Mouse (Mus musculus) CH12.LX (cell line): ENCODE data around the gene Atp5b. TPM values are rescaled to one million over a fixed set of nuclear protein-coding genes. Genes with fewer than 3 reads are reported as not detected.

Experiments used
- DNase-seq: peaks from one replicate; pipeline ENCODE4 v3.0.0-alpha.2; 2013; ENCODE audit errors: extremely low read depth
- H3K27ac ChIP-seq: 2 replicates; pipeline ENCODE4 v1.5.1; 2012; ENCODE audit warnings: low read depth, mild to moderate bottlenecking, control low read depth, moderate library complexity; ENCODE audit not compliant: insufficient read depth
- H3K27me3 ChIP-seq: replicated peaks from 2 replicates; pipeline ENCODE3; 2012; ENCODE audit warnings: inconsistent platforms
- H3K36me3 ChIP-seq, 2 experiments: replicated peaks in 1 of 2; 2 replicates each; pipeline versions ENCODE3 to v1.6.1; 2012; ENCODE audit warnings: inconsistent platforms in 1 of 2, low read length in 1 of 2, mild to moderate bottlenecking in 1 of 2, mixed read lengths in 1 of 2, moderate library complexity in 1 of 2; ENCODE audit not compliant: control insufficient read depth in 1 of 2, insufficient read depth in 1 of 2
- H3K4me1 ChIP-seq, 2 experiments: 2 replicates each; pipeline ENCODE4 v1.6.1; 2012; ENCODE audit warnings: inconsistent platforms in 1 of 2, moderate library complexity in 1 of 2; ENCODE audit not compliant: insufficient read depth in 2 of 2, control insufficient read depth in 1 of 2
- H3K4me2 ChIP-seq: 2 replicates; pipeline ENCODE4 v1.6.1; 2012; ENCODE audit warnings: low read depth, mild to moderate bottlenecking, control low read depth; ENCODE audit not compliant: poor library complexity, insufficient read depth, severe bottlenecking
- H3K4me3 ChIP-seq, 3 experiments: fragments of 150-350 bp in 1 of 3; sonication (generic) in 1 of 3; replicated peaks in 1 of 3; 2 replicates each; pipeline versions ENCODE3 to v1.5.1; 2011 to 2012; ENCODE audit warnings: low read depth in 2 of 3, low read length in 2 of 3, mild to moderate bottlenecking in 2 of 3, moderate library complexity in 2 of 3, control low read depth in 1 of 3, improper control_type of control experiment in 1 of 3, inconsistent platforms in 1 of 3, mixed read lengths in 1 of 3; ENCODE audit not compliant: poor library complexity in 1 of 3
- H3K79me2 ChIP-seq: replicated peaks from 2 replicates; pipeline ENCODE4 v1.6.1; 2012; ENCODE audit warnings: mild to moderate bottlenecking, moderate library complexity; ENCODE audit not compliant: control insufficient read depth, poor library complexity, insufficient read depth, severe bottlenecking; ENCODE audit errors: extremely low read depth
- H3K9ac ChIP-seq: 2 replicates; pipeline ENCODE4 v1.6.1; 2012; ENCODE audit warnings: low read depth, mild to moderate bottlenecking, control low read depth, moderate library complexity; ENCODE audit not compliant: insufficient read depth
- H3K9me3 ChIP-seq: replicated peaks from 2 replicates; pipeline ENCODE3; 2012; ENCODE audit warnings: low read length, inconsistent platforms, mixed read lengths
- BHLHE40 ChIP-seq: IDR thresholded peaks from 2 replicates; pipeline ENCODE4 v1.6.1; 2011; ENCODE audit warnings: mild to moderate bottlenecking, low read depth, low read length, improper control_type of control experiment
- CHD1 ChIP-seq: IDR thresholded peaks from 2 replicates; pipeline ENCODE4 v1.6.1; 2012; ENCODE audit warnings: low read depth, low read length, improper control_type of control experiment, inconsistent platforms
- CTCF ChIP-seq, 2 experiments: IDR thresholded peaks in 1 of 2; conservative IDR thresholded peaks in 1 of 2; 2 replicates each; pipeline ENCODE4 v1.5.1; 2011 to 2012; ENCODE audit warnings: low read depth in 2 of 2, low read length in 2 of 2, improper control_type of control experiment in 1 of 2, inconsistent platforms in 1 of 2, mild to moderate bottlenecking in 1 of 2, moderate library complexity in 1 of 2
- E2F4 ChIP-seq: IDR thresholded peaks from 2 replicates; pipeline ENCODE4 v1.6.1; 2011; ENCODE audit warnings: low read depth, low read length, improper control_type of control experiment; ENCODE audit not compliant: insufficient replicate concordance
- ELF1 ChIP-seq: IDR thresholded peaks from 2 replicates; pipeline ENCODE4 v1.6.1; 2014; ENCODE audit warnings: low read depth, mild to moderate bottlenecking, inconsistent platforms, low read length, improper control_type of control experiment
- EP300 ChIP-seq: IDR thresholded peaks from 2 replicates; pipeline ENCODE4 v1.6.1; 2011; ENCODE audit warnings: low read length, improper control_type of control experiment
- GABPA ChIP-seq: IDR thresholded peaks from 2 replicates; pipeline ENCODE4 v1.6.1; 2012; ENCODE audit warnings: low read depth, low read length, improper control_type of control experiment, inconsistent platforms; ENCODE audit not compliant: insufficient replicate concordance
- HCFC1 ChIP-seq: IDR thresholded peaks from 2 replicates; pipeline ENCODE4 v1.6.1; 2012; ENCODE audit warnings: low read depth, mild to moderate bottlenecking, inconsistent platforms, low read length, improper control_type of control experiment
- IRF4 ChIP-seq: IDR thresholded peaks from 2 replicates; pipeline ENCODE4 v1.6.1; 2014; ENCODE audit warnings: low read depth, mild to moderate bottlenecking, inconsistent platforms, low read length, improper control_type of control experiment
- JUN ChIP-seq: IDR thresholded peaks from 2 replicates; pipeline ENCODE4 v1.6.1; 2011; ENCODE audit warnings: low read depth, mild to moderate bottlenecking, low read length, improper control_type of control experiment, moderate library complexity; ENCODE audit not compliant: insufficient read depth
- JUND ChIP-seq: conservative IDR thresholded peaks from 2 replicates; pipeline ENCODE4 v1.6.1; 2011; ENCODE audit warnings: low read depth, low read length, improper control_type of control experiment
- MAFK ChIP-seq: IDR thresholded peaks from 2 replicates; pipeline ENCODE4 v1.6.1; 2011; ENCODE audit warnings: low read length, improper control_type of control experiment; ENCODE audit not compliant: insufficient replicate concordance
- MEF2A ChIP-seq: IDR thresholded peaks from 2 replicates; pipeline ENCODE4 v1.6.1; 2014; ENCODE audit warnings: low read depth, mild to moderate bottlenecking, inconsistent platforms, low read length, improper control_type of control experiment, borderline replicate concordance
- MXI1 ChIP-seq: IDR thresholded peaks from 2 replicates; pipeline ENCODE4 v1.6.1; 2011; ENCODE audit warnings: mild to moderate bottlenecking, low read depth, low read length, improper control_type of control experiment
- MYC ChIP-seq: IDR thresholded peaks from 2 replicates; pipeline ENCODE4 v1.6.1; 2011; ENCODE audit warnings: low read depth, mild to moderate bottlenecking, improper control_type of control experiment, low read length
- NELFE ChIP-seq: IDR thresholded peaks from 2 replicates; pipeline ENCODE4 v1.6.1; 2011; ENCODE audit warnings: low read depth, low read length, improper control_type of control experiment
- NRF1 ChIP-seq: IDR thresholded peaks from 2 replicates; pipeline ENCODE4 v1.6.1; 2014; ENCODE audit warnings: low read depth, mild to moderate bottlenecking, inconsistent platforms, low read length, improper control_type of control experiment, moderate library complexity
- PAX5 ChIP-seq: IDR thresholded peaks from 2 replicates; pipeline ENCODE4 v1.6.1; 2012; ENCODE audit warnings: low read length, inconsistent platforms, mixed read lengths
- POLR2A ChIP-seq: IDR thresholded peaks from 2 replicates; pipeline ENCODE4 v1.6.1; 2011; ENCODE audit warnings: low read depth, mild to moderate bottlenecking, improper control_type of control experiment, low read length
- POLR2AphosphoS2 ChIP-seq: IDR thresholded peaks from 2 replicates; pipeline ENCODE4 v1.6.1; 2011; ENCODE audit warnings: low read depth, low read length, improper control_type of control experiment
- RCOR1 ChIP-seq: conservative IDR thresholded peaks from 2 replicates; pipeline ENCODE4 v1.6.1; 2012; ENCODE audit warnings: low read depth, mild to moderate bottlenecking, inconsistent platforms, low read length, improper control_type of control experiment
- TBP ChIP-seq: conservative IDR thresholded peaks from 2 replicates; pipeline ENCODE4 v1.6.1; 2011; ENCODE audit warnings: low read depth, low read length, improper control_type of control experiment
- UBTF ChIP-seq: IDR thresholded peaks from 2 replicates; pipeline ENCODE4 v1.6.1; 2012; ENCODE audit warnings: low read depth, mild to moderate bottlenecking, inconsistent platforms, low read length, improper control_type of control experiment, moderate library complexity
- USF1 ChIP-seq: IDR thresholded peaks from 2 replicates; pipeline ENCODE4 v1.6.1; 2014; ENCODE audit warnings: low read depth, mild to moderate bottlenecking, inconsistent platforms, low read length, improper control_type of control experiment
- ZC3H11A ChIP-seq: IDR thresholded peaks from 2 replicates; pipeline ENCODE4 v1.6.1; 2012; ENCODE audit warnings: low read depth, mild to moderate bottlenecking, inconsistent platforms, low read length, improper control_type of control experiment
- ZMIZ1 ChIP-seq: IDR thresholded peaks from 2 replicates; pipeline ENCODE4 v1.6.1; 2012; ENCODE audit warnings: low read depth, mild to moderate bottlenecking, inconsistent platforms, low read length, improper control_type of control experiment
- dilution Hi-C: fragments of 300-500 bp; cut with MboI; formaldehyde crosslinking; loops from 2 replicates; pipeline ENCODE4 v1.14.3; 2020; ENCODE audit warnings: low sequenced_read_pairs; ENCODE audit not compliant: extremely low pct_unique_long_range_greater_than_20kb, extremely low pct_ligation_motif_present
- in situ Hi-C: fragments of 300-500 bp; cut with MboI; formaldehyde crosslinking; loops from 3 replicates; pipeline ENCODE4 v1.14.3; 2019; ENCODE audit warnings: low sequenced_read_pairs, low pct_ligation_motif_present, low pct_unique_long_range_greater_than_20kb, mixed read lengths
- polyA plus RNA-seq: library from polyadenylated mRNA; unstranded; fragments of >175 nt; gene quantifications from 2 replicates; pipeline ENCODE4 v1.2.1, GENCODE M21; 2012; ENCODE audit warnings: low read depth; ENCODE audit not compliant: insufficient read length
- total RNA-seq, 2 experiments: library from RNA; depleted of rRNA; stranded (reverse); fragments of 300-350 nt in 1 of 2; fragments of >200 nt in 1 of 2; gene quantifications; 2 replicates each; pipeline ENCODE4 v1.2.3; 2012 to 2014

Gene Atp5b
- total and polyA plus RNA-seq, 3 experiments = 1,607 to 1,775 (median 1,695) TPM

DNA sequence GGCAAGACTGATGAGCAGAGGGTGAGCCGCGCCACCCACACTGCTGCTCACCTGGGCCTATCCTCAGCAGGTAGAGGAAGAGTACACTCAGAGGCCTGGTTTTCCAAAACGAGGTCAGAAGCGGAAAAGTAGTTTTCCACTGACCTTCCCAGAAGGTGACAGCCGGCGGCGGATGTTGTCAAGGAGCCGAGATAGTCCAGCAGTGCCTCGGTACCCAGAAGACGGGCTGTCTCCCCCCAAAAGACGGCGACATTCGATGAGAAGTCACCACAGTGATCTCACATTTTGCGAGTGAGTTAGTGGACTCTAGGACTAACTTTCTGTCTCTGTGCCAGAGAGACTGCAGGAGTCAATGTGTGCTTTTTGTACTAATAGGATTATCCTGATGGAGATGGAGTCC is 42.9 kb downstream of the Atp5b start:
- in situ Hi-C loops = no loop called here
- H3K9ac ChIP-seq = no peak overlapping the region
- H3K4me1 ChIP-seq = peaks cover 0 to 7% of the 10 kb centered on the region in 2 experiments; a peak in 2 of 4 replicates
- H3K9me3 ChIP-seq = no peaks in the 10 kb centered on the region
- H3K4me3 ChIP-seq = no peak overlapping the region
- DNase-seq = no peak
- no peak for TF ChIP-seq ZMIZ1
- no peak for TF ChIP-seq GABPA
- TF ChIP-seq USF1 = no peak
- TF ChIP-seq NRF1 = no peak
- no peak for TF ChIP-seq BHLHE40
- TF ChIP-seq PAX5 = no peak
- TF ChIP-seq IRF4 = no peak
- TF ChIP-seq JUND = no peak
- no peak for TF ChIP-seq JUN
- TF ChIP-seq MXI1 = no peak
- TF ChIP-seq ZC3H11A = no peak
- no peak for TF ChIP-seq POLR2A
- no peak for TF ChIP-seq POLR2AphosphoS2
- TF ChIP-seq CTCF (conservative IDR thresholded peaks at IDR 0.05 in 1 of 2, IDR thresholded peaks at IDR 0.05 in 1 of 2; ENCODE audit: low read depth in 2 of 2, low read length in 2 of 2) = no peak
- no peak for TF ChIP-seq CHD1
- TF ChIP-seq NELFE = no peak
- no peak for TF ChIP-seq ELF1
- no peak overlapping the region for H3K4me2 ChIP-seq
- H3K27ac ChIP-seq = no peak overlapping the region
- H3K79me2 ChIP-seq = no peaks in the 10 kb centered on the region
- H3K36me3 ChIP-seq = peaks cover 86 to 95% of the 10 kb centered on the region in 2 experiments
- dilution Hi-C loops = no loop called here
- H3K27me3 ChIP-seq = no peaks in the 10 kb centered on the region

GRCm38 (mm10) chr10:128127497-128127896 is 44.4 kb downstream of the Atp5b start:
- H3K9me3 ChIP-seq = no peaks in the 10 kb centered on the region
- H3K27me3 ChIP-seq = no peaks in the 10 kb centered on the region
- H3K4me2 ChIP-seq = no peak overlapping the region
- H3K36me3 ChIP-seq = peaks cover 71 to 94% of the 10 kb centered on the region in 2 experiments
- no peak for DNase-seq
- in situ Hi-C loops (no loop called here), dilution Hi-C loops (no loop called here)
- H3K79me2 ChIP-seq = no peaks in the 10 kb centered on the region
- no peak overlapping the region for H3K4me3 ChIP-seq
- H3K4me1 ChIP-seq = peaks cover 0 to 19% of the 10 kb centered on the region in 2 experiments; a peak in 2 of 4 replicates
- H3K27ac ChIP-seq = no peak overlapping the region
- H3K9ac ChIP-seq = no peak overlapping the region
- TF ChIP-seq EP300 = no peak
- TF ChIP-seq TBP = no peak
- TF ChIP-seq ELF1 = no peak
- TF ChIP-seq CTCF (conservative IDR thresholded peaks at IDR 0.05 in 1 of 2, IDR thresholded peaks at IDR 0.05 in 1 of 2; ENCODE audit: low read depth in 2 of 2, low read length in 2 of 2) = no peak
- TF ChIP-seq UBTF = no peak
- TF ChIP-seq NELFE = no peak
- no peak for TF ChIP-seq ZMIZ1
- no peak for TF ChIP-seq E2F4
- no peak for TF ChIP-seq MYC
- TF ChIP-seq RCOR1 = no peak
- TF ChIP-seq CHD1 = no peak
- no peak for TF ChIP-seq IRF4
- no peak for TF ChIP-seq MAFK
- TF ChIP-seq ZC3H11A = no peak
- no peak for TF ChIP-seq MEF2A
- no peak for TF ChIP-seq HCFC1
- TF ChIP-seq POLR2AphosphoS2 = no peak
- TF ChIP-seq JUND = no peak
- no peak for TF ChIP-seq POLR2A
- no peak for TF ChIP-seq PAX5
